9 mouse cellular contexts compared by ENCODE assay signal in genomic region chr1:182954287-182955046, GRCm38 (mm10). TPM values are rescaled to one million over a fixed set of nuclear protein-coding genes. Genes with fewer than 3 reads are reported as not detected.
A peak's percentile ranks its signal among the peaks of the same experiment; 100 is the strongest.
DNase-seq lines count a peak whose midpoint lies in the region; ATAC-seq and TF ChIP-seq lines count a peak whose summit lies in the region.
"Had no signal": no experiment of that assay in that cellular context is flagged by ENCODE, and none has a peak within 500 bp of the region (broad histone marks: within the 10 kb centered on the region; RNA-seq: fewer than 3 reads in every experiment).

TSS of gene Tlr5 (plus strand) at chr1:182954788.

- DNase-seq in thymus, adult 2 months: no peak
- no peak for DNase-seq in thymus, adult 18-20 months
- peak; percentile 64 for DNase-seq in hindbrain, embryonic 10.5 days (ENCODE audit: low spot score)
- DNase-seq in urinary bladder, adult 2 months (ENCODE audit: low spot score): peak; percentile 44

- no peak for TF ChIP-seq POLR2A in thymus, adult 2 months (IDR thresholded peaks at IDR 0.05; ENCODE audit: control insufficient read depth, extremely low read depth, insufficient read depth, low read length, poor library complexity)

- peak within 1 kb of the TSS; percentile 64 for H3K4me2 ChIP-seq in forebrain, embryonic 16.5 days (ENCODE audit: low read length)
- H3K4me2 ChIP-seq in limb, embryonic 13.5 days (replicated peaks): peak within 1 kb of the TSS; percentile 85
- peak within 1 kb of the TSS; percentile 62 for H3K4me2 ChIP-seq in midbrain, embryonic 12.5 days (replicated peaks)

- H3K27me3 ChIP-seq in thymus, adult 2 months (ENCODE audit: control insufficient read depth, insufficient read depth, low read length): no peaks in the 10 kb centered on the region; the same call in 1 of the 2 replicates
- H3K27me3 ChIP-seq in forebrain, embryonic 16.5 days (replicated peaks; ENCODE audit: control insufficient read depth, insufficient read depth, low read length): peaks cover 2% of the 10 kb centered on the region; the same call in 1 of the 2 replicates
- H3K27me3 ChIP-seq in hindbrain, embryonic 10.5 days (ENCODE audit: insufficient read depth, poor library complexity, severe bottlenecking): peaks cover 50% of the 10 kb centered on the region
- peaks cover 14% of the 10 kb centered on the region; the same call in 1 of the 2 replicates for H3K27me3 ChIP-seq in limb, embryonic 13.5 days
- peaks cover 41% of the 10 kb centered on the region for H3K27me3 ChIP-seq in midbrain, embryonic 12.5 days
- H3K27me3 ChIP-seq: Patski had no signal

- no peak for TF ChIP-seq CTCF in thymus, adult 2 months (IDR thresholded peaks at IDR 0.05; ENCODE audit: borderline replicate concordance, control insufficient read depth, extremely low read depth, insufficient read depth, low read length, poor library complexity)

- peaks cover 9% of the 10 kb centered on the region; the same call in 1 of the 2 replicates for H3K4me1 ChIP-seq in thymus, adult 2 months (replicated peaks; ENCODE audit: control insufficient read depth, insufficient read depth, low read length)
- H3K4me1 ChIP-seq in forebrain, embryonic 16.5 days (replicated peaks; ENCODE audit: control insufficient read depth, insufficient read depth, low read length): peaks cover 21% of the 10 kb centered on the region
- H3K4me1 ChIP-seq in hindbrain, embryonic 10.5 days (replicated peaks): peaks cover 53% of the 10 kb centered on the region
- peaks cover 43% of the 10 kb centered on the region for H3K4me1 ChIP-seq in limb, embryonic 13.5 days
- peaks cover 32% of the 10 kb centered on the region for H3K4me1 ChIP-seq in midbrain, embryonic 12.5 days

- H3K9ac ChIP-seq in forebrain, embryonic 16.5 days (replicated peaks; ENCODE audit: low read depth, low read length): peak within 1 kb of the TSS; percentile 51
- peak within 1 kb of the TSS; percentile 73 for H3K9ac ChIP-seq in limb, embryonic 13.5 days
- peak within 1 kb of the TSS; percentile 46; the same call in 1 of the 2 replicates for H3K9ac ChIP-seq in midbrain, embryonic 12.5 days (replicated peaks)

- H3K9me3 ChIP-seq in forebrain, embryonic 16.5 days (ENCODE audit: control insufficient read depth, low read length): no peaks in the 10 kb centered on the region
- H3K9me3 ChIP-seq in hindbrain, embryonic 10.5 days: no peaks in the 10 kb centered on the region
- no peaks in the 10 kb centered on the region for H3K9me3 ChIP-seq in limb, embryonic 13.5 days
- H3K9me3 ChIP-seq in midbrain, embryonic 12.5 days: no peaks in the 10 kb centered on the region

- WGBS in thymus, adult 2 months: 26% methylated on average over 21 of the region's 21 CpGs
- WGBS in forebrain, embryonic 16.5 days: 20% methylated on average over 21 of the region's 21 CpGs
- 22% methylated on average over 21 of the region's 21 CpGs for WGBS in hindbrain, embryonic 10.5 days
- WGBS in limb, embryonic 13.5 days: 21% methylated on average over 21 of the region's 21 CpGs
- WGBS in midbrain, embryonic 12.5 days: 21% methylated on average over 21 of the region's 21 CpGs

- peak; percentile 34 for ATAC-seq in forebrain, embryonic 16.5 days
- peak; percentile 63; the same call in 1 of the 2 replicates for ATAC-seq in limb, embryonic 13.5 days (ENCODE audit: low FRiP score, low read depth)
- peak; percentile 57 for ATAC-seq in midbrain, embryonic 12.5 days (ENCODE audit: low FRiP score, low read depth)
- no peak for ATAC-seq in erythroid progenitor cell, adult 5-6 weeks (replicated peaks; ENCODE audit: low FRiP score, poor library complexity, severe bottlenecking)
- ATAC-seq: Patski had no signal

- H3K36me3 ChIP-seq in thymus, adult 2 months (ENCODE audit: control insufficient read depth, insufficient read depth, low read length): no peaks in the 10 kb centered on the region
- H3K36me3 ChIP-seq in forebrain, embryonic 16.5 days (ENCODE audit: control insufficient read depth, insufficient read depth): no peaks in the 10 kb centered on the region
- no peaks in the 10 kb centered on the region for H3K36me3 ChIP-seq in hindbrain, embryonic 10.5 days
- no peaks in the 10 kb centered on the region for H3K36me3 ChIP-seq in limb, embryonic 13.5 days
- no peaks in the 10 kb centered on the region for H3K36me3 ChIP-seq in midbrain, embryonic 12.5 days

- no peak within 1 kb of the TSS for H3K27ac ChIP-seq in thymus, adult 2 months (ENCODE audit: control insufficient read depth, insufficient read depth, low read length)
- no peak within 1 kb of the TSS for H3K27ac ChIP-seq in forebrain, embryonic 16.5 days (ENCODE audit: low read length)
- peak within 1 kb of the TSS; percentile 84 for H3K27ac ChIP-seq in hindbrain, embryonic 10.5 days
- H3K27ac ChIP-seq in limb, embryonic 13.5 days: no peak within 1 kb of the TSS; the same call in 1 of the 2 replicates
- H3K27ac ChIP-seq in midbrain, embryonic 12.5 days (replicated peaks): peak within 1 kb of the TSS; percentile 8; the same call in 1 of the 2 replicates

- H3K4me3 ChIP-seq in thymus, adult 2 months (ENCODE audit: control insufficient read depth, insufficient read depth, low read length): peak within 1 kb of the TSS; percentile 29
- peak within 1 kb of the TSS; percentile 39 for H3K4me3 ChIP-seq in forebrain, embryonic 16.5 days (replicated peaks; ENCODE audit: low read length)
- peak within 1 kb of the TSS; percentile 56 for H3K4me3 ChIP-seq in hindbrain, embryonic 10.5 days
- H3K4me3 ChIP-seq in limb, embryonic 13.5 days: peak within 1 kb of the TSS; percentile 54
- H3K4me3 ChIP-seq in midbrain, embryonic 12.5 days: peak within 1 kb of the TSS; percentile 40

RNA-seq across cellular contexts. Expression of gene Tlr5, which starts in this region (rescaled TPM):
- 0.82 and 1.1 TPM in 2 replicates for polyA plus RNA-seq in thymus, adult 2 months (2012; rRNA removed)
- polyA plus RNA-seq in forebrain, embryonic 16.5 days (2015; fragmentation: Nextera tagmentation; extraction: Ambion mirVana): 0.09 TPM in 1 of 2 replicates, not detected in the other
- 0.33 and 0.42 TPM in 2 replicates for polyA plus RNA-seq in hindbrain, embryonic 10.5 days (2016; fragmentation: Nextera tagmentation; extraction: Ambion mirVana)
- 1.1 and 1.7 TPM in 2 replicates for polyA plus RNA-seq in limb, embryonic 13.5 days (2015; fragmentation: Nextera tagmentation; extraction: Ambion mirVana)
- polyA plus RNA-seq in midbrain, embryonic 12.5 days (2016; fragmentation: Nextera tagmentation; extraction: Ambion mirVana): 0.27 and 0.78 TPM in 2 replicates
- 4.1 and 4.3 TPM in 2 replicates for polyA plus RNA-seq in urinary bladder, adult 2 months (2012; rRNA removed)
- 1.1 TPM in 1 of 2 replicates, not detected in the other for total RNA-seq in erythroid progenitor cell, adult 5-6 weeks (2015; ENCODE audit: low replicate concordance)
- 0.26 TPM in 1 of 2 replicates, not detected in the other for total RNA-seq in erythroid progenitor cell, adult 5-6 weeks (2017; ENCODE audit: low replicate concordance)
- polyA plus RNA-seq: Patski had no signal

Comparison
In these comparisons a context has a peak if more than half of its experiments do, and no peak if none do; other contexts are left out.
1. Peak in ATAC-seq, H3K4me3 ChIP-seq, H3K9ac ChIP-seq and H3K4me2 ChIP-seq in forebrain, embryonic 16.5 days; RNA of the gene not detected or under 1 TPM.
2. Peak in DNase-seq, H3K4me3 ChIP-seq and H3K27ac ChIP-seq in hindbrain, embryonic 10.5 days; RNA of the gene not detected or under 1 TPM.
3. Peak in ATAC-seq, H3K4me3 ChIP-seq, H3K27ac ChIP-seq, H3K9ac ChIP-seq and H3K4me2 ChIP-seq in midbrain, embryonic 12.5 days; RNA of the gene not detected or under 1 TPM.